Mouse (Mus musculus) kidney, postnatal 36 days (tissue): Measurements from ENCODE around the gene Spats2.

ENCODE experiments used
- DNase-seq, 2 experiments: peaks; one replicate each; pipeline ENCODE4 v3.0.0; 2021 to 2022; ENCODE audit warnings: mixed read lengths in 2 of 2

Gene Spats2

DNA sequence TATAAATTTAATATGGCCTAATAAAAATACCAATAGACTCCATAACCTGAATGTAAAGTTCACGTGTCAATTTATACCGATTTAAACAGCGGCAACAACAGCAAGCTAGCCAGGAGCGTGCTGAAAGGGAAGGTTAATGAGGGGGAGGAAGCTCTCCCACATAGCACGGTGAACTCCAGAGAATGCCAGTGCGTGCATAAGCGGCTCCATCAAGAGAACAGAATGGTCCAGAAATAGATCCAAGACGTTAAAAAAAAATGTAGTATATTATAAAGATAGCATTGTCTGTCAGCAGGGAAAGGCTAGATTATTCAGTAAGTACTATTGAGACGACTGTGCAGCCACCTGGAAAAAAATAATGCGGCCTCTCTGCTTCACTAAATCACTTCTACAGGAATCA, 137.0 kb downstream of the Spats2 start:
- DNase-seq: no peak
